50 mouse cellular contexts compared by ENCODE assay signal in the genomic region with DNA sequence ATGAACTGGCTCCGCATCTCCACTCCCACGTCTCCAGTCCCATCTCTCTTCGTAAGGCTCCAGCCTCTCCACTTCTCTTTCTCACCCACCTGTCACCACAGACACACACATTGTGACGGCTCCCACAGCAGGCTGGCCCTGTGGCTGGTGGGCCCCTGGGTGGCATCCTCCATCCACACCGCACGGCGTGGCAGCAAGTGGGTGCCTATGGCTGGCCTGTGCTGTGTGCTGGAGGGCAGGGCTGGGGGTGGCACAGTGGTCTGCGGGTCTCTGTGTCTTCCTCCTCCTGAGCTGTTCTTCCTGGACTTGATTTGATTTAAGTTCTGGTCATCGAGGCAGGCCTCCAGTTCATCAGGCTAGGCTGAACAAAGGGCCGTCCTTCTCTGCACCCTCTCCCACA. TPM values are rescaled to one million over a fixed set of nuclear protein-coding genes. Genes with fewer than 3 reads are reported as not detected.
"Had no signal": no experiment of that assay in that cellular context is flagged by ENCODE, and none has a peak within 500 bp of the region (broad histone marks: within the 10 kb centered on the region; RNA-seq: fewer than 3 reads in every experiment).

No protein-coding gene starts in this region.

- H3K27ac ChIP-seq: heart, embryonic 10.5 days; heart, embryonic 13.5 days; heart, embryonic 15.5 days; hindbrain, embryonic 10.5 days; hindbrain, embryonic 12.5 days; hindbrain, embryonic 13.5 days; hindbrain, embryonic 14.5 days; intestine, embryonic 15.5 days; kidney, embryonic 15.5 days; kidney, postnatal 0 days; layer of hippocampus, adult 2 months; left cerebral cortex, adult 2 months had no signal

- H3K9me3 ChIP-seq: heart, embryonic 10.5 days; heart, embryonic 12.5 days; heart, embryonic 13.5 days; heart, embryonic 15.5 days; hindbrain, embryonic 10.5 days; hindbrain, embryonic 12.5 days; hindbrain, embryonic 13.5 days; intestine, embryonic 15.5 days; kidney, embryonic 15.5 days had no signal

- H3K4me3 ChIP-seq: heart, embryonic 10.5 days; heart, embryonic 12.5 days; heart, embryonic 13.5 days; heart, embryonic 15.5 days; hindbrain, embryonic 10.5 days; hindbrain, embryonic 12.5 days; hindbrain, embryonic 13.5 days; intestine, embryonic 15.5 days; kidney, embryonic 15.5 days; layer of hippocampus, adult 2 months; left cerebral cortex, adult 2 months had no signal

- H3K9ac ChIP-seq: heart, embryonic 12.5 days; heart, embryonic 13.5 days; heart, embryonic 15.5 days; hindbrain, embryonic 12.5 days; hindbrain, embryonic 13.5 days; hindbrain, embryonic 14.5 days; intestine, embryonic 15.5 days; kidney, embryonic 15.5 days had no signal

- DNase-seq: heart, postnatal 10 days; heart, postnatal 14 days; heart, postnatal 36 days; heart, postnatal 4 days; kidney, adult 11 months; kidney, adult 18-20 months; kidney, adult 2 months; kidney, adult 8-10 months; kidney, adult 9 months; kidney, postnatal 10 days; kidney, postnatal 25 days; kidney, postnatal 36 days; kidney, postnatal 4 days; layer of hippocampus, adult 9-11 months; layer of hippocampus, postnatal 36 days had no signal

- ATAC-seq: hindbrain, embryonic 16.5 days; intestine, embryonic 15.5 days; intestine, embryonic 16.5 days; intestine, postnatal 0 days had no signal

- H3K27me3 ChIP-seq: heart, embryonic 12.5 days; heart, embryonic 13.5 days; heart, embryonic 15.5 days; hindbrain, embryonic 12.5 days; hindbrain, embryonic 13.5 days; intestine, embryonic 15.5 days; kidney, embryonic 15.5 days had no signal

- H3K36me3 ChIP-seq: heart, embryonic 10.5 days; heart, embryonic 12.5 days; heart, embryonic 13.5 days; heart, embryonic 15.5 days; hindbrain, embryonic 10.5 days; hindbrain, embryonic 12.5 days; hindbrain, embryonic 13.5 days; intestine, embryonic 15.5 days; kidney, embryonic 15.5 days had no signal

- H3K4me2 ChIP-seq: heart, embryonic 11.5 days; heart, embryonic 12.5 days; heart, embryonic 13.5 days; heart, embryonic 15.5 days; hindbrain, embryonic 12.5 days; hindbrain, embryonic 13.5 days; hindbrain, embryonic 14.5 days; intestine, embryonic 15.5 days had no signal

- H3K4me1 ChIP-seq: heart, embryonic 10.5 days; heart, embryonic 12.5 days; heart, embryonic 15.5 days; hindbrain, embryonic 10.5 days; hindbrain, embryonic 12.5 days; hindbrain, embryonic 13.5 days; intestine, embryonic 15.5 days had no signal

RNA-seq across cellular contexts. Expression of a gene that starts 35.8 kb away (rescaled TPM):
- total RNA-seq: hematopoietic stem cell, adult 5-6 weeks had no signal

RNA-seq across cellular contexts. Expression of a gene that starts 55.7 kb away (rescaled TPM):
- total RNA-seq: heart, adult 8-10 months; heart, postnatal 10 days; heart, postnatal 14 days; heart, postnatal 25 days; heart, postnatal 36 days; heart, postnatal 4 days; hematopoietic stem cell, adult 5-6 weeks; layer of hippocampus, adult 18-20 months; layer of hippocampus, adult 2 months; layer of hippocampus, adult 8-10 months; layer of hippocampus, postnatal 10 days; layer of hippocampus, postnatal 14 days; layer of hippocampus, postnatal 25 days; layer of hippocampus, postnatal 36 days; left cerebral cortex, adult 18-20 months; left cerebral cortex, adult 2 months; left cerebral cortex, adult 8-10 months had no signal
- polyA plus RNA-seq: heart, embryonic 10.5 days; heart, embryonic 11.5 days; heart, embryonic 12.5 days; heart, embryonic 13.5 days; heart, embryonic 14.5 days; heart, embryonic 15.5 days; heart, embryonic 16.5 days; heart, postnatal 0 days; hindbrain, embryonic 10.5 days; hindbrain, embryonic 11.5 days; hindbrain, embryonic 12.5 days; hindbrain, embryonic 13.5 days; hindbrain, embryonic 14.5 days; hindbrain, embryonic 16.5 days; inflammation-experienced regulatory T-cells, adult 6 months; intestine, embryonic 14.5 days; intestine, embryonic 15.5 days; intestine, embryonic 16.5 days; kidney, adult 2 months; kidney, embryonic 14.5 days; kidney, embryonic 15.5 days; kidney, postnatal 0 days; large intestine, adult 2 months had no signal
